Mouse (Mus musculus) neural tube, embryonic 11.5 days (tissue): ENCODE measurements around the gene Dennd1b. TPM values are rescaled to one million over a fixed set of nuclear protein-coding genes. Genes with fewer than 3 reads are reported as not detected.

Experiments used
- ATAC-seq: fragments of 200-750 bp; cut with Nextera tagmentation; 2 replicates; pipeline ENCODE4 v1.8.0; 2017; ENCODE audit warnings: moderate number of reproducible peaks, mild to moderate bottlenecking, moderate TSS enrichment, moderate library complexity; ENCODE audit not compliant: insufficient read depth, low FRiP score, low TSS enrichment
- DNase-seq: peaks from one replicate; pipeline ENCODE4 v3.0.0-alpha.2; 2015; ENCODE audit warnings: low spot score
- H3K27ac ChIP-seq: fragments of 300-500 bp; sonication (generic); 2 replicates; pipeline ENCODE4 v1.5.1; 2014; ENCODE audit warnings: low read depth, mild to moderate bottlenecking, low read length
- H3K27me3 ChIP-seq: fragments of 300-500 bp; sonication (generic); 2 replicates; pipeline ENCODE4 v1.6.1; 2014; ENCODE audit warnings: mild to moderate bottlenecking, low read length, mixed read lengths; ENCODE audit not compliant: control insufficient read depth, insufficient read depth
- H3K36me3 ChIP-seq: fragments of 300-500 bp; sonication (generic); 2 replicates; pipeline ENCODE4 v1.6.1; 2014; ENCODE audit warnings: mild to moderate bottlenecking, low read length, moderate library complexity, mixed read lengths; ENCODE audit not compliant: control insufficient read depth, insufficient read depth
- H3K4me1 ChIP-seq: fragments of 300-500 bp; sonication (generic); 2 replicates; pipeline ENCODE4 v1.6.1; 2014; ENCODE audit warnings: low read length, mixed read lengths; ENCODE audit not compliant: control insufficient read depth, insufficient read depth
- H3K4me2 ChIP-seq: fragments of 300-500 bp; sonication (generic); 2 replicates; pipeline ENCODE4 v1.6.1; 2014; ENCODE audit warnings: low read depth, mild to moderate bottlenecking, moderate library complexity
- H3K4me3 ChIP-seq: fragments of 300-500 bp; sonication (generic); 2 replicates; pipeline ENCODE4 v1.5.1; 2014; ENCODE audit warnings: low read depth, low read length
- H3K9ac ChIP-seq: fragments of 300-500 bp; sonication (generic); 2 replicates; pipeline ENCODE4 v1.6.1; 2014; ENCODE audit warnings: mild to moderate bottlenecking, low read length
- H3K9me3 ChIP-seq: fragments of 300-500 bp; sonication (generic); 2 replicates; pipeline ENCODE4 v1.6.1; 2016; ENCODE audit warnings: low read length; ENCODE audit not compliant: control insufficient read depth
- WGBS: fragments of 180-500 bp; shearing (Covaris S2); extraction: QIAGEN DNeasy Blood & Tissue Kit; methylation state at CpG from one replicate; pipeline ENCODE4 v1.1.7; 2014; 5-methylcytosine and 5-hydroxymethylcytosine counted together
- polyA plus RNA-seq: library from polyadenylated mRNA; unstranded; fragments of >200 nt; fragmentation: Nextera tagmentation; extraction: Ambion mirVana; gene quantifications from 2 replicates; pipeline ENCODE4 v1.2.1, GENCODE M21; 2014

Dennd1b gene
- polyA plus RNA-seq, 1 experiment from 2014 or later: 10.6 TPM

DNA sequence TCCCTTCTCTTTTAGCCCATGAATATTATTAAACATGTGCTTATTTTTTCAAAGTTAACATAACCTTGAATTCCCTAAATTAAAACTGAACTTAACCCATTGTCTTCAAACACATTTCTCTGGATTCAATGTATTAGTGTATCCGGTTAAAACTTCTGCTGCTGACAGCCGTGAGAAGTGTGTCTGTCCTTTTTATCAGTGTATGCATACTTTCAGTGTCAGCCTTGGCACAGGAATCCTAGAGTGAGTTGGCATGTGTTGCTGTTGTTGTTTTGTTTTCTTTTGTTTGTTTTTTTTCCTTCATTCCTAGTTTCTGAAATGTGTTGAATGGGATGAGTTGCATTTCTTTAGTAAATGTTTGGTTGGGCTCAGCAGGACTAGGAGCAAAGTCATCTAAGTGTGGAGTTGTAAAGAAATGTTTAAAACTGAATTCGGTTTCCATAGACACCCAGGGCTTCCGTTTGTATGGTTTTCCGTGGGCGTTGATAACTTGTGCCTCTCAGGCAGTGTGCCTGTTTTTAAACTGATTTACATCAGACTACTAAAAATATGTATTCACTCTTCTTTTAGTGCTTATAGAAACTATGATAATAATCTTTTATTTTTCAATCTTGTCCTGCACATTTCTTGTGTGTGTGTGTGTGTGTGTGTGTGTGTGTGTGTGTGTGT is 217.4 kb downstream of the Dennd1b start:
- no peaks in the 10 kb centered on the region for H3K9me3 ChIP-seq
- no peaks in the 10 kb centered on the region for H3K36me3 ChIP-seq
- H3K9ac ChIP-seq: no peak overlapping the region
- H3K4me1 ChIP-seq: no peaks in the 10 kb centered on the region
- H3K27me3 ChIP-seq: no peaks in the 10 kb centered on the region
- DNase-seq (no peak), ATAC-seq (no peak)
- H3K4me3 ChIP-seq: no peak overlapping the region
- 81% methylated on average over 6 of the region's 6 CpGs for WGBS
- H3K4me2 ChIP-seq: no peak overlapping the region
- no peak overlapping the region for H3K27ac ChIP-seq

DNA sequence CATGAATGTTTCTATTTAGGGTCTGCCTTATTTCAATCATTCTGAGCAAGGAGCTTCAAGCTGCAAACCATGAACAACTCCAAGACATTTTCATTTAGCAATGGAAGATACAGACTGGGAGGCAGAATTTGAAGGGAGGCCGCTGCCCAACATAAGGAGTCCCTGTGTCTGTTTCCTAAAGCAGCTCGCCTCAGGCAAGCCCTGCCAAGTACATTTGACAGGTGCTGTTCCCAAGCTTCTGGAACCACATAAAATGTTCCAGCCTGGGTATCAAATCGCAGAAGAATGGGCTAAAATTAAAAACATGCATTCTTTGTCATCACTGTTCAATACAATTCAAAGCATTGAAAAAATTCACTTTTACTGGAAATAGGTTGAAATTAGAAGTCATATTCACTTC is 229.4 kb downstream of the Dennd1b start:
- no peak for ATAC-seq
- H3K4me2 ChIP-seq: no peak overlapping the region

DNA sequence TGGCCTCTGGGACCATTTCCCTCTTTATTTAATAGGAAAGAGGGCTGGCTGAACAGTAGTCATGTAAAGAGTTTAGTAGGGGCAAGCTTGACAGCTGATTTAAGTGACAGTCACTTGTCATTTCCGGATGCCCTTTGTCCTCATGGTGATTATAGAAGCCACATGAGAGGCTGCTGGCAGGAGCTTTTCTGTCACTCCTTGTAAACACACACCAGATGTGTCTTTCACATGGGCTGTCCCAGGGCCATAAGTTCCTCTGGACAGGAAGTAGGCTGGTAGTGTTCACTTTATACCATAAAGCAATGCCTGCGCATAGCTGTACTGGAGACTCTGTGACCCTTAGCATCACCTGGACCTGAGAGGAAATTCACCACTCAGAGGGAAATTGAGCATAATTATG is 230.8 kb downstream of the Dennd1b start:
- WGBS: 49% methylated on average over 2 of the region's 2 CpGs
- Histone ChIP-seq H3K27ac (no peak overlapping the region), H3K4me1 (0 out of 2 replicates have a peak, but pooled peaks cover 2% of the 10 kb centered on the region), H3K27me3 (no peaks in the 10 kb centered on the region), H3K36me3 (no peaks in the 10 kb centered on the region), H3K9ac (no peak overlapping the region), H3K4me2 (no peak overlapping the region), H3K9me3 (no peaks in the 10 kb centered on the region), H3K4me3 (no peak overlapping the region)
- DNase-seq (no peak), ATAC-seq (no peak)

More for the DNA sequence above, 229.4 kb downstream of the Dennd1b start:
- Histone ChIP-seq H3K9ac (no peak overlapping the region), H3K36me3 (no peaks in the 10 kb centered on the region), H3K27me3 (no peaks in the 10 kb centered on the region), H3K4me3 (no peak overlapping the region), H3K4me1 (0 out of 2 replicates have a peak, but pooled peaks cover 2% of the 10 kb centered on the region), H3K27ac (no peak overlapping the region), H3K9me3 (no peaks in the 10 kb centered on the region)
- 83% methylated on average over 3 of the region's 3 CpGs for WGBS
- no peak for DNase-seq

DNA sequence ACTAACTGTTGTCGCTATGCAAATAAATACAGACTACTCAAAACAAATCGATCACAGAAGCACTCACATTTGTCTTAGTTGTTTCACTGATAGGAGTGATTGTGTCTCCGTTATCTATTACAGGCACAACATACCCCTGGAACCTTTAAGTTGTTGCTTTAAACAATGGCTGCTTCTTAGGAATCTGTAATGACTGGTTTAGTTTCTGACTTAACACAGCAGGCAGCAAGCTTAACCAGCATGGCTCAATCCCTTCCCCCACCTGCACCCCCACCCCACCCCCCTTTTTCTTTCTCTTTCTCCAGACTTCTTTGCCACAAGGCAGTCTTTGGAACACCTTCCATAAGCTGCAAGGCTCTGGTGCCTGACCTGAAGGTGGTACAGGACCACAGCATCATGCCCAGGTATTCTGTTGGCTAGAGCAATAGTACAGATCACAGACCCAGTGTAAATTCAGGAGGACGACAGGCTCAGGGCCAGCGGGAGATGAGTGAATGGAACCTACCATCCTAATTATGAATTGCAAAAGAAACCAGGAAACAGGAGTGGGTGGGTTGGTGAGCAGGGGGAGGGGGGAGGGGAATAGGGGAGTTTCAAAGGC is 231.3 kb downstream of the Dennd1b start:
- 0 out of 2 replicates have a peak, but pooled peaks cover 2% of the 10 kb centered on the region for H3K4me1 ChIP-seq
- H3K4me3 ChIP-seq: no peak overlapping the region
- no peak for DNase-seq
- H3K9ac ChIP-seq: no peak overlapping the region
- H3K9me3 ChIP-seq: no peaks in the 10 kb centered on the region
- WGBS: 27% methylated on average over 5 of the region's 5 CpGs
- no peak overlapping the region for H3K27ac ChIP-seq
- no peak overlapping the region for H3K4me2 ChIP-seq
- H3K27me3 ChIP-seq: no peaks in the 10 kb centered on the region
- ATAC-seq: no peak
- H3K36me3 ChIP-seq: no peaks in the 10 kb centered on the region

DNA sequence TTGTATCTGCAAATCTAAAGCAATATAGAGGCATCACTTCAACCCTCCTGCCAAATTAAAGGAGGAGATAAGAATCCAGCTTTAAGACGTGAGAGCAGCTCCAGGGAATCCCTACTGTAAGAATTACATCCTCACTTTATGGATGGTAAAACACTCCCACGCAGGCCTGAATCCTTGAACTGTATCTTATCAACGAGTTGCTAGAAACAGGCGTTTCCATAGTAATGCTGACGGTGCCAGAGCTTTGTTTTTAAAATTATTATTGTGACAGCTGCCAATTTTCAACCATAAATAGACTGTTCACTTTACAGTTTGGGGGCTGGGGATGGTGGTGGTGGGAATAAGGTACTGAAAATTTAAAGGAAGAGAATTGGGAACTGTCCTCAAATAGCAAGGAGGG is 239.8 kb downstream of the Dennd1b start:
- H3K36me3 ChIP-seq: no peaks in the 10 kb centered on the region
- 76% methylated on average over 5 of the region's 5 CpGs for WGBS
- H3K4me2 ChIP-seq: no peak overlapping the region
- H3K9ac ChIP-seq: no peak overlapping the region
- H3K27ac ChIP-seq: no peak overlapping the region
- H3K9me3 ChIP-seq: no peaks in the 10 kb centered on the region
- H3K4me3 ChIP-seq: no peak overlapping the region
- H3K27me3 ChIP-seq: no peaks in the 10 kb centered on the region
- no peaks in the 10 kb centered on the region for H3K4me1 ChIP-seq
- DNase-seq (no peak), ATAC-seq (no peak)

DNA sequence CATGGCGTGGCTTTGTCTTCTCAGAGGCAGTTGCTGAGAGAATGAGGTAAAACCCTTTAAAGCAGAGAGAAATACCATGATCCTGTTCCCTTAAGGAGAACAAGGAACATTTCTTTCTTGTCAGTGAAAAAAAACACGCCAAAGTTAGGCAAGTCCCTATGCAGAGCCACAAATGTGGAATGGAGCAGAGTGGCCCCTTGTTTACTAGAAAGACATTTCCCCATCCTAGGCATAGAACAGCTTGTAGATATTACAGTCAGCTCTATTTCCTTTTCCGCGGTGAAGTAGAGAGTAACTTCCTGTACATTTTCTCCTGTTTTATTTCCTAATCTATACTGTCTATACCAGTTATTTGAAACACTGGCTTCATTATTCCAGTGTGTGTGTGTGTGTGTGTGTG is 243.0 kb downstream of the Dennd1b start:
- 83% methylated on average over 4 of the region's 4 CpGs for WGBS
- peaks cover 11% of the 10 kb centered on the region; the same call in 1 of the 2 replicates for H3K4me1 ChIP-seq
- no peak for DNase-seq
- ATAC-seq: no peak
- no peak overlapping the region for H3K4me2 ChIP-seq
- H3K9me3 ChIP-seq: no peaks in the 10 kb centered on the region
- no peak overlapping the region for H3K9ac ChIP-seq
- no peaks in the 10 kb centered on the region for H3K27me3 ChIP-seq
- no peak overlapping the region for H3K27ac ChIP-seq
- H3K36me3 ChIP-seq: no peaks in the 10 kb centered on the region
- no peak overlapping the region for H3K4me3 ChIP-seq

DNA sequence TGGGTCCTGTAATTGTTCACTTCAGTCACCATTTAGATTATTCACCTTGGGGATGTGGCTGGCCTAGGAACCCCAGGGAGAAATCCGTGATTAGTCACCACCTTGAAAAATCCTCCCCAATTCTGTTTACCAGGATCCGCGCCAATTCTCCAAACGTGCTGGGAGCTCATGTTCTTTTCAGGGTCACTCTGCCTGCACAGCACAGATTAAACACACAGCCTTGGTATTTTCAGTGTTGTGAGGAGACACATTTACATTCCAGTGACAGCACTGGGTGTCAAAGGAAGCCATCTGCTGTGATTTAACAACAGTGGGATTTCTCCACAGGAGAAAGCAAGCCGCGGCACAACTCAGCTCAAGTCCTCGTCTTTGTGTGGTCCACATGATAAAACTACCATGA is 246.6 kb downstream of the Dennd1b start:
- ATAC-seq (peak; percentile 62; the same call in 1 of the 2 replicates), DNase-seq (peak; percentile 27)
- H3K9me3 ChIP-seq: no peaks in the 10 kb centered on the region
- no peaks in the 10 kb centered on the region for H3K36me3 ChIP-seq
- 21% methylated on average over 7 of the region's 7 CpGs for WGBS
- H3K27ac ChIP-seq: no peak overlapping the region
- no peak overlapping the region for H3K4me3 ChIP-seq
- H3K9ac ChIP-seq: no peak overlapping the region
- peaks cover 11% of the 10 kb centered on the region; the same call in 1 of the 2 replicates for H3K4me1 ChIP-seq
- H3K4me2 ChIP-seq: no peak overlapping the region
- no peaks in the 10 kb centered on the region for H3K27me3 ChIP-seq

DNA sequence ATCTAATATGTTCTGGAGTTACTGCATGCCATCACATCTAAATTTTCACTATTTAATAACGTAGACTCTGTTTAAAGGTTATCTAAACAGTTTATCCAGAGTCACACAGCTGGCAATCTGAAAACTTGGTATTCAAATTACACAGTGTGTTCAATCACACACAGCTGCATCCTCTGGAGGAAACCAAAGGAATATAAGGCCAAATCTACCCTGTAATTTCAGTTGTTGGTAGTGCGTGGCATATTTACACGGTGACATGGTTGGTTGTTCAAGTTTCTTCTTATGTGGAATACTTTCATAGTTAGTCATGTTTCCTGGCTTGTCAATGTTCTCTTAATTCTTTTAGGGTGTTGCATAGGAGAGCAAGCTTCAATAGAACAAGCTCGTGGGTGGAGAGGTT is 247.3 kb downstream of the Dennd1b start:
- Histone ChIP-seq H3K4me3 (no peak overlapping the region), H3K27me3 (no peaks in the 10 kb centered on the region), H3K36me3 (no peaks in the 10 kb centered on the region), H3K27ac (no peak overlapping the region), H3K4me2 (no peak overlapping the region), H3K4me1 (peaks cover 11% of the 10 kb centered on the region; the same call in 1 of the 2 replicates), H3K9me3 (no peaks in the 10 kb centered on the region), H3K9ac (no peak overlapping the region)
- DNase-seq (no peak), ATAC-seq (no peak)
- 71% methylated on average over 4 of the region's 4 CpGs for WGBS

DNA sequence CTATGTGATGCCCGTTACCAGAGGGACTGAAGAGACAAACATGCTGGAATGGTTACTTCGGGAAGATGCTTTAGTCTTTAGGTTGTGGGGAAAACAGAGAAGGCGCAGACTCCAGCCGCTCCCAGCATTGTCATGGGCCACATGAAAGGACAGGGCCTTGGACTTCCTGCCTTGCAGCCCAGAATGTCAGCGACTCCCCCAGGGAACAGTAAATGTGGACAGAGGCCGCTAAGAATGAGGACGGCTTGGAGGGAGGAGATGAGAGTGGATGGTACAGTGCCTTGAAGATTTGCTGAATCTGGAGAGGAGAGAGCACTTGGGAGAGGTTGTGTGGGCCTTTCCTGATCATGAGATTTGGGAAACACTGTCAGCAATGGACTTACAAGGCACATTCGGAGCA is 252.1 kb downstream of the Dennd1b start:
- WGBS: 63% methylated on average over 8 of the region's 8 CpGs
- Histone ChIP-seq H3K4me2 (no peak overlapping the region), H3K4me3 (no peak overlapping the region), H3K9me3 (no peaks in the 10 kb centered on the region), H3K4me1 (peaks cover 5% of the 10 kb centered on the region; the same call in 1 of the 2 replicates), H3K9ac (no peak overlapping the region), H3K27ac (no peak overlapping the region), H3K27me3 (no peaks in the 10 kb centered on the region), H3K36me3 (no peaks in the 10 kb centered on the region)
- ATAC-seq: no peak
- no peak for DNase-seq
